Mouse (Mus musculus) frontal cortex, postnatal 10 days (tissue): Measurements from ENCODE around the gene Spdye4a.
"Not testable (repeated sequence)": the region's sequence is repeated elsewhere in the genome, so short reads cannot be mapped to it uniquely, and the experiment has no call there.

Experiments
- DNase-seq, 2 experiments: peaks; one replicate each; pipeline ENCODE4 v3.0.0; 2022; ENCODE audit warnings: low spot score in 2 of 2, mixed read lengths in 1 of 2

The Spdye4a gene

GRCm38 (mm10) chr5:143235028-143235693, 8.5 kb upstream of the Spdye4a start, which contains the start of gene Zfp12:
Gene Zfp12 (plus strand): TSS chr5:143235163.
- DNase-seq: peak; percentile 92 to 95

GRCm38 (mm10) chr5:143222287-143222686, 4.4 kb downstream of the Spdye4a start:
- no peak for DNase-seq

DNA sequence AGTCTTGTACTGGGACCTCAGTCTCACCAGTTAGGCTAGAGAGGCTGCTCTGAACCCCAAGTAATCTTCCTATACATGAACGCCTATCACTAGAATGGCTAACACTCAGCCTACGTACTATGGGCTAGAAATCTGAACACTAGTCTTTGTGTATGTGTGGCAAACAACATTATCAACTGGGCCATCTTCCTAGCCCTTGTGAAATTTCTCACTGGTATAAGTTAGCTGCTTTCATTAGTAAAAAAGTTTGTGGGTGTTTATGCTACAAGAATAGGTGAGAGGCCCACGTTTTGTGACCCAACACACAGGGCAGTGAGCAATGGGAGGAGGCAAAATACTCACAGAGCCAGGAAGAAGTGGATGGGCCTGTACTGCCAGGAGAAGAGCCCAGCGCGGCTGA, 5.7 kb downstream of the Spdye4a start:
- DNase-seq: no peak

- DNase-seq: no peak
Measured at GRCm38 (mm10) chr5:143213832-143214231, 12.9 kb downstream of the Spdye4a start.

GRCm38 (mm10) chr5:143205015-143205414, 21.7 kb downstream of the Spdye4a start:
- no peak for DNase-seq

DNA sequence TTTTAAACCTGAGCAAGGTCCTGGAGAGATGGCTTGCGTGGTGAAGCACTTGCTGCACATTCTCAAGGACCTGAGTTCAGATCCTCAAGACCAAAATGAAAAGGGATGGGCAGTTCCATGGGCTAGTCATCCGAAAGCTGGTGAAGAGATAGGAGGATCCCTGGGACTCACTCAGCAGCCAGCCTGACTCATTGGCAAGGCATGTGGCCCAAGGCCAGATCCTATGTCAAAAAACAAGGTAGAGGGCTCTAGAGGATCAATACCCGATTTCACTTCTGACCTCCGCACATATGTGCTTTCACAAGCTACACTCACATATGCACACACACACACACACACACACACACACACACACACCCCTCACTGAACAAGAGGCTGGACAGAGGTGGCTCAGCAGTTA, 30.2 kb downstream of the Spdye4a start:
- no peak for DNase-seq

DNA sequence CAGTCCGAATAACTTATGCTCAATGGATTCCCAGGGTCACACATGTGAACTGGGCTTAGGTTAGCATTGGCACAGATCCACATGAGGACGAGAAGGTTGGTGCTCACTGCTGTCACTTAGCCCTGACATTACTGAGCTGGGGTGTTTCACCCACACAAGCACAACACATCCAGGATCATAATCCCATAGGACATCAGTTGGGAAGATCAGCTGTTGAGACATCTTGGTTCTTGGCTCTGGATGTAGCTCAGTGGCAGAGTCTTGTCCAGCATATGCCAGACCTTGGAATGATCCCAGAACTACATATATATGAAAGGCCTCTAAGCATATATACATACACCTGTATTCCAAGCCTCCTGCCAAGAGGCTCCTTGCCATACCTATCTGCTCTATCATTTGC, 31.5 kb downstream of the Spdye4a start:
- DNase-seq: no peak

DNA sequence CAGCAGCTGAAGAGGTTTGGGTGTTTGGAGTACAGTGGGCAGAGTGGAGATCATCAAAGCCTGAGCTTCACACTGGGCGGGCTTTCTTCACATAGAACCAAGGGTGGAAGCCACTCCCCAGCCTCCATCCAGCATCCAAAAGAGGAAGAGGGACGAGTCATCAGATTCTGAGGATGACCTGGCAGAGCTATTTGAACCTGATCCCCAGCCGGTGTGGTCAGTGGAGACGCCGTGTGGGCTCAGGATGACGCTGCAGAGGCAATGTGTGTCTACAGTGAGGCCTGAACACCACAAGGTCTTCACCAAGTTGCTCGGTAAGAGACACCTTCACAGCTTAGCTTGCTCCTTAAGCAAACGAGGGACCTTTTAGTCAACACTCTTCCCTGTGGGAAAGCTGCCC, 31.9 kb downstream of the Spdye4a start:
- DNase-seq: not testable (repeated sequence)

- DNase-seq: no peak
Measured at GRCm38 (mm10) chr5:143192806-143193205, 33.9 kb downstream of the Spdye4a start.

- DNase-seq: not testable (repeated sequence)
Measured at GRCm38 (mm10) chr5:143188014-143188413, 38.7 kb downstream of the Spdye4a start.

- DNase-seq: peak; percentile 91 to 92
Measured at GRCm38 (mm10) chr5:143180255-143181076, 46.2 kb downstream of the Spdye4a start, which contains the start of the genes Rbak and Spdye4b. Gene Rbak (minus strand): TSS chr5:143180775. Gene Spdye4b (plus strand): TSS chr5:143181017.

DNA sequence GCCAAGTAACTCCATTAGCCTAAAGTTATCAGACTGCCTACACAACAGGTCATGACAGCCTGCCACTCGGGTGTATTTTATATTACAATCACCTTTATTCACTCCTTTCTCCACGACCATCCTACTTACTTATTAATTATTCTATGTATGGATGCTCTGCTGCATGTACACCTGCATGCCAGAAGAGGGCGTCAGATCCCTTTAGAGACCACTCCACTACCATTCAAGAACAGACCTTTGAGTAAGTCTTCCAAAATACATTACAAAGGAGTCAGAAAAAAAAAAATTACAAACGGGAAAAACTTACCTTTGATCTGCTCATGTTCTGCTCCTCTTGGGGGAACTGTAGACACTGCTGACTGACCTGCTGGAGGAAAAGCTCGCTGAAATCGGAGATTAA, 47.5 kb downstream of the Spdye4a start:
- DNase-seq: no peak

GRCm38 (mm10) chr5:143177541-143178200, 49.0 kb downstream of the Spdye4a start:
- no peak for DNase-seq

DNA sequence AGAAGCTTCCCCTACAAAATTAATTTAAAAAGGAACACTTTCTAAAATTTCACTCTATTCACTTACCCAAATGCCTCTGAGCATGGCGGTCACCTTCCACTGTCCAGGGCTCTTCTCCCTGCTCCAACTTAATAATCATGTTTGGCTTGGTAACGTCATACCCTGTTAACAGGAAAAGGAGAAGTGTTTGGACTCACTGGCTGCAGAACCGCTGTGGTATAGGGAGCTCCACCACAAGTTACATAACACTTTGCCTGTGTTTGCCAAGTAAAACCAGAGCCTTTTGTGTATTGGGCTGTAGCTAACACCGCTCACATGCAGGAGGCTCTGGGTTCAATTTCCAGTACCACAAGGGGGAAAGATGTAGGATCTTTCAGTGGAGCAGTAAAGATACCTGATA, 50.7 kb downstream of the Spdye4a start:
- DNase-seq: no peak
